Mouse (Mus musculus) cerebellum, adult 2 months (tissue): Measurements from ENCODE around the gene Secisbp2l. TPM values are rescaled to one million over a fixed set of nuclear protein-coding genes. Genes with fewer than 3 reads are reported as not detected.

ENCODE experiments used
- DNase-seq, 2 experiments: peaks; one replicate each; pipeline ENCODE4 v3.0.0; 2021
- H3K27ac ChIP-seq: fragments of 200-500 bp; 2 replicates; pipeline ENCODE4 v1.5.1; 2012; ENCODE audit warnings: low read length, control low read depth, inconsistent platforms; ENCODE audit not compliant: insufficient read depth
- H3K27me3 ChIP-seq: fragments of 200-500 bp; 2 replicates; pipeline ENCODE4 v1.6.1; 2012; ENCODE audit warnings: inconsistent platforms, mild to moderate bottlenecking, low read length, moderate library complexity; ENCODE audit not compliant: control insufficient read depth, insufficient read depth
- H3K4me1 ChIP-seq: fragments of 200-500 bp; 2 replicates; pipeline ENCODE4 v1.6.1; 2011; ENCODE audit warnings: low read length; ENCODE audit not compliant: control insufficient read depth, insufficient read depth
- H3K4me3 ChIP-seq: fragments of 200-500 bp; replicated peaks from 2 replicates; pipeline ENCODE3; 2011; ENCODE audit warnings: mild to moderate bottlenecking, low read depth, low read length, control low read depth; ENCODE audit not compliant: insufficient read depth
- CTCF ChIP-seq: fragments of 200-500 bp; IDR thresholded peaks from 2 replicates; pipeline ENCODE4 v1.5.1; 2011; ENCODE audit warnings: low read depth, mild to moderate bottlenecking, control low read depth, low read length, moderate library complexity, borderline replicate concordance; ENCODE audit not compliant: insufficient read depth
- POLR2A ChIP-seq: fragments of 200-500 bp; IDR thresholded peaks from 2 replicates; pipeline ENCODE4 v1.6.1; 2011; ENCODE audit warnings: low read length, control low read depth, borderline replicate concordance; ENCODE audit not compliant: insufficient read depth
- WGBS: fragments of 180-500 bp; shearing (Covaris S2); methylation state at CpG from one replicate; pipeline ENCODE4 v1.1.7; 2018; 5-methylcytosine and 5-hydroxymethylcytosine counted together
- polyA plus RNA-seq: library from polyadenylated mRNA; depleted of rRNA; stranded (reverse); fragments of >200 nt; gene quantifications from 2 replicates; pipeline ENCODE4 v1.2.3, GENCODE M21; 2012

The Secisbp2l gene
- polyA plus RNA-seq, 1 experiment: 37.7 TPM

DNA sequence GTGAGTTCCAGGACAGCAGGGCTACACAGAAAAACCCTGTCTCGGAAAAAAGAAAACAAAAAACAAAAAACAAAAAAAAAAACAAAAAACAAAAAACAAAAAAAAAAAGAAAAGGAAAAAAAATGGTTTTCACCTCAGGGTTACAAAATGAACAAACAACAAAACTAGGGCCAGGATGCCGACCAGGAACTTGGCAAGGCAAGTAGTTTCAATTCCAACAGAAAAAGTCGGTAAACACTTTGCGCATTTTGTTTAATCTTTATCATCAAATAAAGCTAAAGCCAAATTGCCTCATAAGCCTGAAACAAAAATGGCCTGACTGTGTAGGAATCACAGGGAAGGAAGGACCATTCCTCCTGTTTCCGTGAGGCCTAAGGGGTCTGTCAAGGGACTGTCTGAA, 18.1 kb downstream of the Secisbp2l start:
- Histone ChIP-seq H3K4me3 (no peak overlapping the region), H3K4me1 (no peaks in the 10 kb centered on the region), H3K27me3 (no peaks in the 10 kb centered on the region; the same call in 1 of the 2 replicates), H3K27ac (no peak overlapping the region)
- TF ChIP-seq CTCF (no peak), POLR2A (no peak)
- DNase-seq: no peak
- 88% methylated on average over 5 of the region's 5 CpGs for WGBS

DNA sequence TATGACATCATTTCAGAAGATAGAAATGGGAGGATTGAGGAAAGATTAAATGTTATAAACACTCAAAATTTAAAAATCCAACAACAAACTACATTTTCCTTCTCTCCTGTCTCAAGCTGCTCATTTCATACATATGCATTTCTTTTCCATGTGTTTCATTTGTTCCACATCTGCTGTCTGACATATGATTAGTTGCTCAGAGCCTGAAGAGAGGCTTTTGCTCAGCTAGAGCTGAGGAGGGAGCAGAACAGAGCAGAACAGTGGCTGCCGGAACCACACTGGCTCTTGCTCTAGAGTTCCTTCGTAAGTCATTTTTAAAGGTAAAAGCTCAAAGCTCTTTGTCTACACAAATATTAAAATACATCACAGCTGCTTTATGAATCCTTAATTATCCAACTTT, 33.3 kb downstream of the Secisbp2l start:
- 92% methylated on average over 2 of the region's 2 CpGs for WGBS
- Histone ChIP-seq H3K4me1 (no peaks in the 10 kb centered on the region), H3K27ac (no peak overlapping the region), H3K27me3 (no peaks in the 10 kb centered on the region), H3K4me3 (no peak overlapping the region)
- TF ChIP-seq POLR2A (no peak), CTCF (no peak)
- DNase-seq: no peak

DNA sequence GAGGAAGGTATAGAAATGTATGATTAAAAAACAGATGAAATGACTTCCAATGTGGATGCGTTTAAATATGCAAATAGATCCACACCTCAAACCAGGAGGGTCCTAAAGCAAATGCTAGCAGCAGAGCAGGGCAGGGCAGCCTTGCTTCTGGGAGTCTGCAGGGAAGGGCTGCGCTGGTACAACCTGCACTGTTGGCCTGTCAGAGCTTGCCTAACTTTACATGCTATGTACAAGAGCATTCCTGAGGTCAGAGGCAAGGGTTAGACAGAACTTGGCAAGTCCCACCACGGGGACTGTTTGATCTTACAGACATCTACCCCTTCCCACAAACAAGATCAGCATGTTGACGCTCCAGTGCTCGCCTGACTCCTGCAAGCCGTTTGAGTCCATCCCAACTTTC, 43.3 kb downstream of the Secisbp2l start:
- no peaks in the 10 kb centered on the region for H3K4me1 ChIP-seq
- no peak overlapping the region for H3K4me3 ChIP-seq
- WGBS: 78% methylated on average over 6 of the region's 6 CpGs
- DNase-seq: no peak
- H3K27me3 ChIP-seq: no peaks in the 10 kb centered on the region
- no peak overlapping the region for H3K27ac ChIP-seq
- no peak for TF ChIP-seq CTCF
- no peak for TF ChIP-seq POLR2A

DNA sequence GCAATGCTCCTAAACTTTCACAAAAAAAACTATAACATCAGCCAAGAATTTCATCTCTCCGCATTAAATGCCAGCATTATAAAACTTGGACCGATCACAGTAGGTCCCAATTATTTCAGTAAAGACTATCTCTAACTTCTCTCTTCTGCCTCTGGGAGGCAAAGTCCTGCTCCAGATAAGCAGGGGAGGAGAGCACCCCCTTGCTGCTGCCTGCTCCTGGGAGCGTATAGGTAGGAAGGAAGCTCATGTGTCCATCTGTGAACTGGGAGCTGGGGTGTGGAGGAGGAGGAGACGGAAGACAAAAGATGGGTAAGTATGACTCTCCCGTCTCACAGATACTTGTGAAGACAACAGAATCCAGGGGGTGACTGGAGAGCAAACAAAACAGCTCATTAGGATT, 44.0 kb downstream of the Secisbp2l start:
- Histone ChIP-seq H3K4me3 (no peak overlapping the region), H3K27ac (no peak overlapping the region), H3K4me1 (no peaks in the 10 kb centered on the region), H3K27me3 (no peaks in the 10 kb centered on the region)
- TF ChIP-seq CTCF (no peak), POLR2A (no peak)
- no peak for DNase-seq
- WGBS: 70% methylated on average over 5 of the region's 5 CpGs

DNA sequence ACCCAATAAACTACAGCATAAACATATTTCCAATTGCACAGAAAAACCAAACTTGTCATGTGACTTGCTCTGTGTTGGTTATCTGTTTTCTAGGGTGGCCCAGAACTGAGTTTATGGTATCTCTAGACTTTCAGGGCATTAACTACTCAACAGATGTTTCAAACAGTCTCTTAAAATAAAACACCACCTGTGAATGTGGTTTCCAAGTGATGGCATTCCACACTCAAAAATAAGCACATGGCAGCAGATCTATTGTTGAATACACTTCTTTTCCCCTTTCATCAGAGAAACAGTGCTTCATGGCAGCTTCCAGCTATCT, 46.7 kb downstream of the Secisbp2l start:
- peaks cover 5% of the 10 kb centered on the region; the same call in 1 of the 2 replicates for H3K4me1 ChIP-seq
- TF ChIP-seq CTCF (no peak), POLR2A (no peak)
- no peak overlapping the region for H3K27ac ChIP-seq
- DNase-seq: no peak
- H3K4me3 ChIP-seq: no peak overlapping the region
- no peaks in the 10 kb centered on the region for H3K27me3 ChIP-seq

DNA sequence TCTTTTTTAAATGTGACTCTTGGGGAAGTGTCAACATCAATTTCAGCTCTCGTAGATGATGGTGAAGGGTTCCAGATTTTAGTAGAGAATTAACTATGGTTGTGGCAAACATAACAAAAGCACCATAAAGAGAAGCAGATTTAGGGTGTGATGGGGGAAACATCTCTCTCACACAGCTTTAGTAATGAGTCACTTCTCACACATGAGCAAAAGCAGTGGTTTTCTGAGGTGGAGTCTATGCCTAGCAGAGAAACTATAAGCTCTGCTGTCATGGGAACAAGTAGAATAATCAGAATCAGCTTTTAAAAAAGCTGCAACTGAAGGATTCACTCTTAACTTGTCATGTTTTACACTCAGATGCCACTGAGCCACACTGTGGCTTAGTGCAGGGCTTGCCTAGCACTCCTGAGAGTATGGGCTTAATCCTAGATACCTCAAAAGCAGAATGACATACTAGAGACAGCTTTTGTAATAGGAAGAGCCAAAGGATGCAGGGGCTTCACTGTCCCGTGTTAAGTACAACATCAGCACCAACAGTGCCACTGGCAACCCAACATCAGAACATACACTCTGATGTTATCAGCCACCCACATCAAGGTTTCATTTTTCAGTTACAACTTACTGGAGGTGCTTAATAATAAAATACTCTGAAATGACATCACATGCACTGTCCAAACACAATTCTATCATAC, 47.2 kb downstream of the Secisbp2l start:
- no peak for DNase-seq
- no peak overlapping the region for H3K27ac ChIP-seq
- WGBS: 63% methylated on average over 2 of the region's 2 CpGs
- TF ChIP-seq POLR2A: no peak
- TF ChIP-seq CTCF: no peak
- no peaks in the 10 kb centered on the region for H3K27me3 ChIP-seq
- peaks cover 5% of the 10 kb centered on the region; the same call in 1 of the 2 replicates for H3K4me1 ChIP-seq
- no peak overlapping the region for H3K4me3 ChIP-seq

DNA sequence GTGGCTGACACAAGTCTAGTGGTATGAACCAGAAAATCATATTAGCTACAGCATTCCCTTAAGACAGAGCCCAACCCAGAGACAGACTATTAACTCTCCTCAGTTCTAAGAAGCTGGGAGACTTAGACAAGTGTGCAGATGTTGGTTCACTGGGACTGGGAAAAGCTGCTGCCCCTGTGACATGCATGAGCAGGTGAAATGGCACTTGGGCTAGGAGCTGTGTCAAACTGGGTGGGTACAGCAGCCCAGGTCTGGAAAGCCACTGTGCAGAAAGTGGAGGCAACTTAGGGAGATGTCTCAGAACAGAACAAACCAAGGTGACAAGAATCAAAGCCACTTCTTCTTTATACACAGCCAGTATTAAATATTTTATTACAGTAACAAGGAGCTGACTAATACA, 47.9 kb downstream of the Secisbp2l start:
- TF ChIP-seq CTCF: no peak
- no peak overlapping the region for H3K4me3 ChIP-seq
- no peak for DNase-seq
- no peak overlapping the region for H3K27ac ChIP-seq
- H3K27me3 ChIP-seq: no peaks in the 10 kb centered on the region
- peaks cover 5% of the 10 kb centered on the region; the same call in 1 of the 2 replicates for H3K4me1 ChIP-seq

DNA sequence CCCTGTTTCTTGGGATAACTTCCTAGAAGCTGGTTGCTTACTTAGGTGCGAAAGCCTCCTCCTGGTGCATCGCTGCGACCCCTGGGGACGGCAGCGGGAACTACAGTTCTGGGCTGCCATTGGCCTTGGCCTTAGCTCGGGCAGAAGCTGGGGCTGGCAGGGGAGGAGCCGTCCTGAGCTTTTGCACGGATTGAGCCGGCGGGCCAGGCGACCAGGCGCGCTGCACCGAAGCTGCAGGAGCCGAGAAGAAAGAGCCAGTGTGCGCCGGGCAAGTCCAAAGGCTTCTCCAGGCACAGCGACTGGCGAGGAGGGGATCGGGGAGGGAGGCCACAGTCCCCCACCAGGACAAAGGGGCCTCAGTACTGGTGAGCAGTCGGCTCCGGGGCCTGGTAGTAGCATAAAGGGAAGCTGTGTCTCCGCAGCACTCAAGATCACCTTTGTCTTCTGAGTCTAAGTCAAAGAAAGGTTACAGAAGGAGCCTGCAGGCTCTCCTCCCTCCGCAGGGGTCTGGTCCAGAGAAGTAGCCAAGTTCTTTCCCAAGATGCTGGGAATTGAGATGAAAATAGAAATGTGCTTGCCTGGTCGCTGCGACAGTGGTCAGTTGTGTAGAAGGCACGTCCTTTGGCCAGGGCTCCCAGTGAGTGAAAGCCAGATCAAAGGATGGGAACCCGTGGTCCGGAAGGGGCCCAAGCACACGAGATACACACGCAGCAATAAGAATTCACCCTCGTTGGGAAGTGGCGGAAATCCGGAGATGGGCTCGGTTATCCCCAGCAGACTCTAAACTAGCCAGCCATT, 50.7 kb downstream of the Secisbp2l start:
- peak overlapping the region; percentile 78; the same call in 1 of the 2 replicates for H3K27ac ChIP-seq
- H3K27me3 ChIP-seq: no peaks in the 10 kb centered on the region
- 11% methylated on average over 35 of the region's 35 CpGs for WGBS

More for the DNA sequence above, 50.7 kb downstream of the Secisbp2l start:
- Histone ChIP-seq H3K4me1 (peaks cover 5% of the 10 kb centered on the region; the same call in 1 of the 2 replicates), H3K4me3 (peak overlapping the region; percentile 66)
- TF ChIP-seq CTCF (peak; percentile 96), POLR2A (no peak)
- DNase-seq: peak; percentile 94 to 98
